Mouse (Mus musculus): ENCODE measurements around the gene Ppp2r5e.

Gene Ppp2r5e

GRCm38 (mm10) chr12:75577255-75577654 lies 18.8 kb downstream of the Ppp2r5e start:
- DNase-seq (ENCODE audit: low spot score) = no peak

- DNase-seq (ENCODE audit: low spot score) = no peak
Measured at GRCm38 (mm10) chr12:75572271-75572670, 23.8 kb downstream of the Ppp2r5e start.

- DNase-seq (ENCODE audit: low spot score) = no peak
Measured at GRCm38 (mm10) chr12:75570138-75570537, 25.9 kb downstream of the Ppp2r5e start.

GRCm38 (mm10) chr12:75567745-75568144 lies 28.3 kb downstream of the Ppp2r5e start:
- DNase-seq (ENCODE audit: low spot score) = no peak

GRCm38 (mm10) chr12:75565756-75566155 lies 30.3 kb downstream of the Ppp2r5e start:
- DNase-seq (ENCODE audit: low spot score) = no peak

- no peak for DNase-seq (ENCODE audit: low spot score)
Measured at GRCm38 (mm10) chr12:75564498-75564897, 31.5 kb downstream of the Ppp2r5e start.

- no peak for DNase-seq (ENCODE audit: low spot score)
Measured at GRCm38 (mm10) chr12:75562996-75563618, 32.9 kb downstream of the Ppp2r5e start.

- DNase-seq (ENCODE audit: low spot score) = no peak
Measured at GRCm38 (mm10) chr12:75560681-75561387, 35.2 kb downstream of the Ppp2r5e start.

- no peak for DNase-seq (ENCODE audit: low spot score)
Measured at GRCm38 (mm10) chr12:75559196-75559595, 36.8 kb downstream of the Ppp2r5e start.

GRCm38 (mm10) chr12:75557813-75558212 lies 38.2 kb downstream of the Ppp2r5e start:
- DNase-seq (ENCODE audit: low spot score) = no peak

- DNase-seq (ENCODE audit: low spot score) = no peak
Measured at GRCm38 (mm10) chr12:75555032-75555431, 41.0 kb downstream of the Ppp2r5e start.

- no peak for DNase-seq (ENCODE audit: low spot score)
Measured at GRCm38 (mm10) chr12:75552296-75552695, 43.7 kb downstream of the Ppp2r5e start.

- DNase-seq (ENCODE audit: low spot score) = no peak
Measured at GRCm38 (mm10) chr12:75551671-75552070, 44.4 kb downstream of the Ppp2r5e start.

GRCm38 (mm10) chr12:75548999-75549398 lies 47.0 kb downstream of the Ppp2r5e start:
- no peak for DNase-seq (ENCODE audit: low spot score)

- DNase-seq (ENCODE audit: low spot score) = no peak
Measured at GRCm38 (mm10) chr12:75547174-75547573, 48.9 kb downstream of the Ppp2r5e start.

GRCm38 (mm10) chr12:75546241-75546640 lies 49.8 kb downstream of the Ppp2r5e start:
- no peak for DNase-seq (ENCODE audit: low spot score)

- DNase-seq (ENCODE audit: low spot score) = no peak
Measured at GRCm38 (mm10) chr12:75545431-75545925, 50.6 kb downstream of the Ppp2r5e start.

- no peak for DNase-seq (ENCODE audit: low spot score)
Measured at GRCm38 (mm10) chr12:75544666-75545065, 51.4 kb downstream of the Ppp2r5e start.

GRCm38 (mm10) chr12:75544259-75544658 lies 51.8 kb downstream of the Ppp2r5e start:
- DNase-seq (ENCODE audit: low spot score) = no peak

- DNase-seq (ENCODE audit: low spot score) = no peak
Measured at GRCm38 (mm10) chr12:75543346-75543745, 52.7 kb downstream of the Ppp2r5e start.

- DNase-seq (ENCODE audit: low spot score) = no peak
Measured at GRCm38 (mm10) chr12:75540621-75541171, 55.3 kb downstream of the Ppp2r5e start.

- no peak for DNase-seq (ENCODE audit: low spot score)
Measured at GRCm38 (mm10) chr12:75539228-75539627, 56.8 kb downstream of the Ppp2r5e start.

All from yolk sac, embryonic 10.5 days (tissue).